Mouse (Mus musculus): Measurements from ENCODE around the gene Ankrd65.

DNA sequence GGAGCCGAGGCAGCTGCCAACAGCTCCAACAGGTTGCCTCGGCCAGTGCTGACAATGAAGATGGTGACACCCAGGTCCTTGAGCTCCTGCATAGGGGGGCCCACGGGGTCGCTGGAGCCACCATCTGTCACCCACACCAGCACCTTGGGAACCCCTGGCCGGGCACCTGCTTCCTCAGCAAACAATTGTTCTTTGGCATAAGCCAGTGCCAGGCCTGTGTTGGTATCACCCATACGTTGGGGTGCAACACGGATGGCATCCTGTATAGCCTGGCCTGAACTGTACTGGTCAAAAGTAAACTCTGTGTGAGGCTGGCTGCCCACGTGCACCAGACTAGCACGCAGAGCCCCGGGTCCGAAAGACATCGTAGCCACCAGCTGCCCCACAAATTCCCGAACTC, 17.5 kb upstream of the Ankrd65 start:
- TF ChIP-seq POLR2A (IDR thresholded peaks at IDR 0.05; ENCODE audit: insufficient read length, low read depth) (no peak), TCF3 (IDR thresholded peaks at IDR 0.05; ENCODE audit: insufficient read length, low read depth) (no peak), USF1 (IDR thresholded peaks at IDR 0.05; ENCODE audit: low read depth) (no peak), MYOG (IDR thresholded peaks at IDR 0.05; ENCODE audit: control insufficient read depth in 1 of 3, insufficient read depth in 1 of 3, insufficient read length in 2 of 3, low read depth in 2 of 3) (no peak), POLR2AphosphoS2 (IDR thresholded peaks at IDR 0.05; ENCODE audit: insufficient read length, low read depth) (no peak), CEBPB (IDR thresholded peaks at IDR 0.05; ENCODE audit: insufficient read depth, poor library complexity, severe bottlenecking) (no peak), MAX (IDR thresholded peaks at IDR 0.05; ENCODE audit: low read depth) (no peak), SRF (IDR thresholded peaks at IDR 0.05; ENCODE audit: control insufficient read depth, insufficient read length, low read depth) (no peak), E2F4 (IDR thresholded peaks at IDR 0.05; ENCODE audit: insufficient read depth) (no peak), REST (IDR thresholded peaks at IDR 0.05; ENCODE audit: insufficient read depth, insufficient read length) (no peak), TCF12 (IDR thresholded peaks at IDR 0.05; ENCODE audit: insufficient read depth, poor library complexity, severe bottlenecking) (no peak), MYOD1 (IDR thresholded peaks at IDR 0.05; ENCODE audit: control insufficient read depth in 1 of 3, insufficient read length in 2 of 3, low read depth in 2 of 3) (no peak)
